Mouse (Mus musculus): ENCODE measurements around the gene Tas2r130.
"Not testable (repeated sequence)": the region's sequence is repeated elsewhere in the genome, so short reads cannot be mapped to it uniquely, and the experiment has no call there.

Gene Tas2r130

DNA sequence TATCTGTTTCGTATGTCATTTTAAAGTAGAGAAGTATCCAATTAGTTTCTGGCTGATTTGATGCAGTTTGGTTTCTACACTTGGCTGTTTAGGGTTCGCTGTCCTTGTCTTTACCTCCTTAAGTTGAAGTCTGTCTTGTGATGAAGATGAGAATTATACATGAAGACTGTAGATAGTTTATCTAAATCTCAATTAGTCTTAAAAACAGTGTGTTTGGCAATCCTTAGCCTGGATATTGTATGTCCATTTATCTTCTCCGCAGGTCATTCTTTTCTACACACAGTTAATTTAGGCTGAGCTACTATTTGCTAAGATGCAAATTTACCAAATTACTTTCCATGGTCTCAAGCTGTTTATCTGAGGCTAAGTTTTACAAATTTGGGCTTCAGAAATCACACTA, at the start of gene Tas2r130:
Gene Tas2r130 (minus strand): TSS at position 101 of the 400 bp plus-strand sequence.
- DNase-seq = no peak

DNA sequence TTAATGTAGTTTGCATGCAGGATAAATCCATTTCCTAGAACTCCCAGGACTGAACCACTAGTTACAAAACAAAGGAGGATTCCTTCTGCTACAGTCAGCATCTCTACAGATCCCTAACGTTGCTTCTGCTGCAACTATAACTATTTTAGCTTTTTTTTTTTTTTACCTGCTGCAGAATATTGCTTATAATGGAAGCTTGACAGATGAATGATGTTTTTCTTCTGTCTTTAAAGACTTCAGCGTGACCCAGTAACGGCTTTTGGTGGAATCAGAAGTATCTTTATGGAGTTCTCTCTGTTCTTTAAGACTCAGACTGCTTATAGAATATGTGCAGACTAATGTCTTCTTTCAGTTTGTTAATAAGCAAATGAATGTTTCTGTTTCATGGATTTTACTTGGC, 48.1 kb upstream of the Tas2r130 start, which contains the start of gene Tas2r106:
Gene Tas2r106 (minus strand): TSS at position 101 of the 400 bp plus-strand sequence.
- DNase-seq = no peak

DNA sequence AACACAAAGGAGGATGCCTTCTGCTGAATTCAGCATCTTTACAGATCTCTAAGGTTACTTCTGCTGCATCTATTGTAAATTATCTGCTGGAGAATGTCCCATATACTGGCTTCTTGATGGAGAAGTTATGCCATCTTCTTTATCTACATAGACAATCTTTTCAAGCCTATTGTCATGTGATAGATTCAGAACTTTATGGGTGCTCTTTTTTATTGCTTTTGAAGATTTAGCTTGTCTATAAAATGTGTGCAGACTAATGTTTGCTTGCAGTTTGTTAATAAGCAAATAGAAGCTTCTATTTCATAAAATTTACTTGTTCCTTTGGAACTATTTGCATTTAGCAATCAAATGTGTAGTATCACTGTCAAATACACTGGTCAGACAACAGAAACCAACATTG, 29.3 kb upstream of the Tas2r130 start, which contains the start of gene Tas2r107:
Gene Tas2r107 (minus strand): TSS at position 101 of the 400 bp plus-strand sequence.
- no peak for DNase-seq

DNA sequence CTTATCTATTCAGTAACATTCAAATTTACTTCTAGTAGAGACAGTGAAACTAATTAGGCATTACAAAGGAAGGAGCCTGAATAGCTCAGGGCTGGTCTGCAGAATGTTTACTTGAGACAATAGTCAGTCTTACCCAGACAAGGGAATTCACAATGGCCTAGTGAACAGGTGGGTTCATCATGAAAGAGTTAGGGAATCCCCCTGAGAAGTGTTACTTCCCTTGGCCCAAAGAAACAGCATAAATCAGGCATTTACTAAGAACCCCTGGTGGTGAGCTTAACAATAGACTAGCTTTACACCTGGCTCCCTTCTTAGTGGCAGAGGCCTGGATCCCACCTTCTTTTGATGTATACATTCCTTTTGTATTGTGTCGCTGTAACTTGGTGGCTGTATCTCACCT, 20.8 kb downstream of the Tas2r130 start:
- DNase-seq = not testable (repeated sequence)

DNA sequence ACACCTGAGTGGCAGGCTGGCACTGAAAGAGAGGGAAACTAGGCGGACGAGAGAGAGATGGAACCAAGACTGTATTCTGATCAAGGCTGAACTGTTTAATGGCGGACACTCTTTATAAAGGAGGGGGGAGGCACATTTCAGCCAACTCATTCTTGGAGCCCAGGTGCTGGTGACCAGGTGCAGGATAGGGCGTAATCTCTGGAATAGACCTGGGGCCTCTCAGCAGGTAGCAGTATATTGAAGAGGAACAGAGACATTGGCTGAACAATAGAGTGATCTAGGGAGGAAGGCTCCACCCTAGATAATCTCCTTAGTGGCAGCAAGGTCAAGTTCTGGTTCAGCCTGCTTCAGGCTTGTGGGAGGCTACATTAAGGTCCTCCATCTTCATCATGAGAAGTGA, 25.9 kb downstream of the Tas2r130 start:
- DNase-seq = no peak
